Mouse (Mus musculus): ENCODE measurements around the gene Mcat. TPM values are rescaled to one million over a fixed set of nuclear protein-coding genes. Genes with fewer than 3 reads are reported as not detected.

Gene Mcat
- total RNA-seq, 2 experiments from 2014 or later: 36.6 to 39.6 TPM

DNA sequence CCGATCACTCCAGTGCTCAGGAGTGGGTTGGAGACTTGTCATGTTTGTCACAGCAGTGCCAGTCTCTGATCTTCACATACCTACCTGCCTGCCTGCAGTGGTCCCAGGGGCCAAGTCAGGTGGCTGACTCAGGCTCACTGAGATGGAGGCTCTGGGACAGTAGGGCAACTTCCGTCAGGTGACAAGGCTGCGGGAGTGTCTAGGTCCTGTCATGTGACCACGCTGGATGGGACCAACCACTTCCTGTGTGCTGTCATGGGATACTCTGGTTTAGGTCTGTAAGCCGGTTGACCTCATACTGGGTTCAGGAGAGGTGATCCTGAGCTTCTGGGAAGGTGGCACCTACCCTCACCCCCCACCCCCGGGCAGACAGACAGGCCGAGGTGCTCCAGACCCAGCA lies 17.6 kb downstream of the Mcat start:
- intact Hi-C loops (cut with DNase I): no loop called here
- no peak for DNase-seq (ENCODE audit: low spot score)

DNA sequence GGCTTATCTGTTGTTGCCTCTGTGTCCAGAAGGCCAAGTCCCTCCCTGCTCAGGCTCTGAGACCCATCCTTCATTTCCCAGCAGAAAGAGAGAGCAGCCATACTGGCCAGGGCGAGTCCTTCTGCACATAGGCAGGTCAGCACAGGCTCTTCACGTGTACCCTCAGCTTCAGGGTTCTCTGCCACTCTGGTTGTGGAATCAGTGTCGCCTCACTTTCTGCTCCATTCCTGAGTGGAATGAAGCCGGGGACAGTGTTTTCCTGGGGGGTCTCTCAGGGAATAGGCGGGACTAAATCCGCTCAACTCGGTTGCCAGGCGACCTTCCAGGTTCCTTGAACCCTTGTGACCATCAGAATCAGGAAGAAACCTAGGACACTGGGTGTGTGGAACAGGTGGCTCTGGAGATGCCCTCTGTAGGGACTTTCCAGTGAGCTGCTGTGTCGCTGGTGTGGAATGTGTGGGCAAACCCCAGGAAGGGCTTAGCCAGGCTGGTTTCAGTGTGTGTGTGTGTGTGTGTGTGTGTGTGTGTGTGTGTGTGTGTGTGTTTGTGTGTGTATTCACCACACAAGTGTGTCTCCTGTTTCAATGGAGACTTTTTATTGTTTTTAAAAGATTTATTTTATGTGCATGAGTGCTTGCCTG lies 21.8 kb downstream of the Mcat start:
- DNase-seq (ENCODE audit: low spot score): no peak
- intact Hi-C loops (cut with DNase I): no loop called here

DNA sequence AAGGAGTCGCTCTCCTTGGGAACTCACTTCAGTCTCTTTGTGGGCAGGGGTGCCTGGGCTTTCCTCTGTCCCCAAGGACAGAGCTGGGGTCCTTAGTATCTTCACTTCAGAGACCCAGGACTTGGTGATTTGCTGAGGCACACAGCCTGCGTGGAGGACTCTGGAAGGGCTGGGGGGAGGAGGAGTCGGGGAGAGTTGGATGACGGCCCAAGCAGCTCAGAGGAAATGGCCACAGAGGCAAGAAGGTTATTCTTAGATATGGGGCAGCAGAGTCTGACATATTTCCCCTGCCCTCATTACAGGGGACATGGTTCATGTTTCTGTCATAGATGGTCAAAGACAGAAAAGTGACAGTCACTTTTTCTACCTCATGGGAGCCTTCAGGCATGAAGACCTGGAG lies 23.7 kb downstream of the Mcat start:
- DNase-seq (ENCODE audit: low spot score): peak; percentile 43
- intact Hi-C loops (cut with DNase I): no loop called here

DNA sequence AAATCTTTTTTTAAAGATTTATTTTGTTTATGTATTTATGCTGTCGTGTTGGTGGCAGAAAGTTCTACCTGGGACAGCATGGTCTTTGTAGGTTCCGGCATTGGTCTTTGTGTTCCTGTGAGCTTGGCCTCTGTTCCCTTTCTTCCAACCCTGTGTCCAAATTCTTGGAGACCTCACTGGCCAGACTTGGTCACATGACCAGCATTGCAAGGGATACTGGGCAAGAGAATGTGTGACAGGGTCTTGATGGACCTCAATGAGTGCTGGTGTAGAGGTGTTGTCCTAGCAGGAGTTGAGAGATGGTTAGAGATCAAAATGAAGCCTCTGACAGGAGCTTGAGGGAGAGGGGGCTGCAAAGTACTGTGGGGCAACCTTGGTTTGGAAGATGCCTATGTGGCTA lies 24.7 kb downstream of the Mcat start:
- DNase-seq (ENCODE audit: low spot score): no peak
- intact Hi-C loops (cut with DNase I): no loop called here

DNA sequence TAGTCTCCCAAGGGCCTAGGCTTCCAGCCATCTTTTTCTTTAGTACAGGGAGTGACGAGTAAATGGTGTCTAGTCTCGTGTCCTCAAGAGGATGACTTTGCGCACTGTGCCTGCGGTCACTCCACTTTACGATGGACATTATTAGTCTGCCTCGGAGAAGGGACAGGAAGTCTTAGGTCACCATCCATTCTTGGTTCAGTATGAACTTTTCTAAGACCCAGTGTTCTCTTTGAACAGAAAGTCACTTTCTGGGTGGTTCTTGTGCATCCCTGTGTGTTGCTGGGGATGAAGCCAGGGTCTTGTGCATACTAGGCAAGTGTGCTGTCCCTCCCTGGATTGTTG lies 27.7 kb downstream of the Mcat start:
- DNase-seq (ENCODE audit: low spot score): no peak
- intact Hi-C loops (cut with DNase I): no loop called here

DNA sequence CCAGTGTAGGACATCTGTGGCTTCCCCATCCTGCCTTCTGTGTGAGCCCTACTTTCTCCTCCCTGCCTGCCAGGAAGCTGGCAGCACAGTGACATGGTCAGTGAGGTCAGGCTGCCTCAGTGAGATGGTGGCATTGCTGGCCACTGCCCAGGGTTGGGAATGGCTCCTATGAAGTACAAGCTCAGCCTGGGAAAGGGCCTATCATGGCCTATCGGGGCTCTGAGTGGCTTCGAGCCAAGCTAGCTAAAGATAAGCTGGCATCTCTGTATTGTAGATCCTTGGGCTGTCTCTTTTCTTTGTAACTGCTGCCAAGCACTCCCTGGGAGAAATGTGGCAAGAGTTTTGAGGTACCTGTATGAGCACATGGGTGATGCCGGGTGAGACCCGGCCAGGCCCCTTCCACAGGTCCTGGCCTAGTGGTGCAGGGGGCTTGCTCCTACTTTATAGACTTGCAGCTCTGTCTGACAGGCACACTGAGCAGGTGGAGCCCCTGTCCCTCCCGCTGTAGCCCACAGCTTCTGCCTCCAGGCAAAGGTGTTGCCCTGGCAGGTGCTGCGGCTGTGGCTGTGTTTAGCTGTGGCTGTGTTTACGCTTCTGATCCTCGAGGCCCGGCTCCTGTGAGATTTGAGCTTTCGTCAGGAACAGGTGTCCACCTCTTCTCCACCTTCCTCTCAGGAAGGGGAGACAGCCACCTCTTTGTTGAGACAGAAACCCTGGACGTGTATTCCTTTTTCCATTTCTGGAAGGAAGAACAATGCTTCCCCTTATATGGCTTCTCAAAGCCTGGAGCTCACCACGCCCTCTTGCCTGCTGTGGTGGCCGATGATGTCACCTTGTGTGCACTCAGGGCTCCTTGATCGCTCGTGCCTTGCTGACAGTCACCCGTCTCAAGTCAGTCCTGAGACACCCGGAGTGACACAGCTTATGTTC lies 28.4 kb downstream of the Mcat start:
- no peak for DNase-seq (ENCODE audit: low spot score)

DNA sequence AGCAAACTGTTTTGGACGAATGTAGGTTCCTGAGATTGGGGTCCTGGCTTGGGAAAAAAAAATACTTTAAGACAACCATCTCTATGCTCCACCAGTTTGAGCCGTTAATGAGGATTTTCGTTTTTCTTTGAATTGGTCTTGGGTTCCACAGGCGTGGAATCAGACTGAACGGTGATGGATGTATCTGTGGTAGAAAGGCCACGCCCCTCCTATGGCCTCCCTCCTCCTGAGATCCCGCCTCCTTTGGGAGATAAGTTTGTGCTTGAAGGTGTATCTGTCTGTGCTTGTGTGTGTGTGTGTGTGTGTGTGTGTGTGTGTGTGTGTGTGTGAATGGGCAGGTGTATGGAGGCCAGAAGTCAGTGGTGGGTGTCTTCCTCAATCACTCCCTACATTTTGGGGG lies 31.0 kb downstream of the Mcat start:
- DNase-seq (ENCODE audit: low spot score): no peak
- intact Hi-C loops (cut with DNase I): no loop called here

More for the DNA sequence above, 28.4 kb downstream of the Mcat start:
- intact Hi-C loops (cut with DNase I): no loop called here

DNA sequence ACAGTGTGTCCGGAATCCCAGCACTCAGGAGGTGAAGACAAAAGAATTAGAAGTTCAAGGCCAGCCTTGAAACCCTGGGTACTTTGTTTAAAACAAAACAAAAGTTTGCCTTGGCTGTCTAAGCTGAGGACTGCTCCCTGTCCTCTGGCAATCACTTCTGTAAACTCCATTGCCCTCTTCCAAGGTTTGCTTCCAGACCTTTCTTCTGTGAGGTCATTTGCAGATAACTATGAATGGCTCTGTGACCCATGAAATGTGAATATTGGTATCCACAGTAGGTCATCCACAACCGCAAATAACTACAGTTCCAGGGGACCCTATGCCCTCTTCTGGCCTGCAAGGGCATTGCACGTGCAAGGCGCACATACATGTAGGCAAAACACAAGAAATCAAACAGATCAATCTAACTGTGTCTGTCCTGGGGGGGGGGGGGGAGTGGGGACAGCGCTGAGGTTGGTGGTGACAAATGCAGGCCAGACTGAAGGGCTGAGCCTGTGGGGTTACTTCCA lies 31.6 kb downstream of the Mcat start:
- DNase-seq (ENCODE audit: low spot score): no peak
- intact Hi-C loops (cut with DNase I): loop anchor here (1.0 kb wide), 1 partner anchor 21 kb away; no protein-coding TSS in a partner anchor

DNA sequence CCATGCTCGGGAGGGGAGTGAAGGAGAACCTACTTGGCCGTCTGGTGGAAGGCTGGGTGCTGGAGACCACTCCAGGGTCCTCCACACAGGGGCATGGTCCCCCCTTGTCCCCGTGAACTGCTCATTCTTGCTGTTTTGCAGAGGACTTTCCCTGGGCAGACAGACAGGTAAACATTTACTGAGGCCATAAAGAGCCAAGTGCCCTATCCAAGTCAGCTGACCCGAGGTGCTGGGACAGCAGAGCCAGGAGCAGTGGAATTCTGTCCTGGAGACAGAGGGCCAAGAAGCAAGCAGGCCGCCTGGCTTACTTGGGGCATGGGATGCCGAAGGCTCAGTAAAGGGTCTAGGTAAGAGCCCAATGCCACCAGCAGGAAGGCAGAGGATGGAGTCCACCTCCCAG lies 32.9 kb downstream of the Mcat start:
- intact Hi-C loops (cut with DNase I): loop anchor here (1.0 kb wide), 1 partner anchor 23 kb away; no protein-coding TSS in a partner anchor
- no peak for DNase-seq (ENCODE audit: low spot score)

DNA sequence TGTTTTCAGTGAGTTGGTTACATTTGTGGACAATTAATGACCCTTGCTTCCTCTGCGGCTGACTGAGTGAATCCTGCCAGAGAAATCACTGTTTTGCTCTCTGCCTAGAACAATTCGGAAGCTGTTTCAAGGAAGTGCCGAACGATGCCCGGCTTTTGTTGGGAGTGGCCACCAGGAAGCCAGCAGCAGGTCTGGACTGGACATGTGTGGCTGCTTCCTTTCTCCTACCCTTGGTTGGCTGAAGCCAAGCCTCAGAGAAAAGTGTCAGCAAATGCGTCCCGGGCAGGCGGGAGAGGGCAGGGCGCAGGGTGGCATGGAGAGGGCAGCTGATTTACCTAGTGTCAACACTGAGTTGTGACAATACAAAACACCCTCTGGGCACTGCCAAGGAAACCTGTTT lies 33.4 kb downstream of the Mcat start:
- DNase-seq (ENCODE audit: low spot score): peak; percentile 52
- intact Hi-C loops (cut with DNase I): no loop called here

DNA sequence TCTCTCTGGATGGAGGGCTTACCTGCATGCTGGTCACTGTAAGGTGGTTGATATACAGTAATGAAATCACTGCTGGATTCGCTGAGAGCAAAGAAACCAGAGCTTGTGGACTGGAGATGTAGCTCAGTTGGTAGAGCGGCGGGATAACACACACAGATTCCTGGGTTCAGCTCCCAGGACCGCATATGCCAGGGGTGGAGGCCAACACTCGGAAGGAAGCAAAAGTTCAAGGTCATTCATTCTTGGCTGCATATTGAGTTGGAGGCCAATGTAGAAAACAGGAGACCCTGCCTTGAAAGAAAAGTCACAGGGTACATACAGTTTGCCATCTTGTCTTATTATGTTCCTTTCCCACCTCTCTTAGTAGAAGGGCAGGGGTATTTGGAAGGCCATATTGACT lies 33.8 kb downstream of the Mcat start:
- intact Hi-C loops (cut with DNase I): no loop called here
- DNase-seq (ENCODE audit: low spot score): no peak

DNA sequence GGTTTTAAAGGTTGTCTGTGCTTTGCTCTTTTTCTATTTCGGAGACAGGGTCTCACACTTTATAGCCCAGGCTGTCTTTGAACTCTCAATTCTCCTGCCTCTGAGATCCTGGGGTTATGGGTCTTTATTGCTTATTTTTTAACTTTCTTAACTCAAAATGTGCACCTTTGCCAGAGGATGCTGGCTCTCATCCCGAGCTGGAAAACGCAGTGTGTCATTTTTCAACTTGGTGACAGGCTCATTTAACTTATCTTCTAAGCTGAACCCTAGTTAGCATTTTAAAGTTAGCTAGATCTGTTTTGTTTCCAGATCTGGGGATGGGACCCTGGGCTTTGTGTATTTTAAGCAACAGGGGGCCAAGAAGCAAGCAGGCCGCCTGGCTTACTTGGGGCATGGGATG lies 34.7 kb downstream of the Mcat start:
- intact Hi-C loops (cut with DNase I): no loop called here
- no peak for DNase-seq (ENCODE audit: low spot score)

DNA sequence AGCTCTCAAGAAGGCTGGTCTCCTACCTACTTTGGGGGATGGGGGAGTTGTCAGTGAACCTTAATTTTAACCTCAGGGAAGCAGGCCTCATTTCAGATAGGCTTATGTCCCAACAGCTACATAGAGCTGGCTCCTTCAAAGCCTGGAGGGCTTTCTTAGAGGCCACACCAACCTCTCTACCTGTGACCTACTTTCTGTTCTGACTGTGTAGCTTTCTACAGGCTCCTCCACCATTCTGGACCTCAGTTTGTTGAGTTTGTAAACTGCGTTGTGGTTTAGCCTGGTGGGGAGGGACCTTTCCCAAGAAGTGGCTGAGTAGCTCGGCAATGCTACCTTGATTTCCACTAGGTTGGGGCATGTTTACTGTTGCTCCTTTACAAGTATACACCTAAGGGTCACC lies 35.8 kb downstream of the Mcat start:
- DNase-seq (ENCODE audit: low spot score): no peak
- intact Hi-C loops (cut with DNase I): no loop called here

DNA sequence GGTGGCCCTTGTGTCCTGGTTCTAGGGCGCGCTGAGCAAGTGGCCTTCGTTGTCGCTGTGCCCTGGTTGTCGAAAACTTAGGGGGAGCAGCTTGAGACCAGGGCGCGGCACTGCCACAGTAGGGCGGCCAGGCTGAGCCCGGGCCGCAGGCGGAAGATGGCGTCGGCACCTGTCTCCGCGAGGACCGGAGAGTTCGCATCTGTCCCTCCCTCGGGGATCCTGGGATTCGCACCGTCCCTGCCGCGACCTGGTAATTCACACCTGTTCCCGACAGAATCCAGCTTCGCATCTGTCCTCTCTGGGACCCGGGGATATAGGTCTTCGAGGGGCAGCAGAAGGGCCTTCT lies 36.5 kb downstream of the Mcat start:
- intact Hi-C loops (cut with DNase I): no loop called here
- DNase-seq (ENCODE audit: low spot score): no peak

DNA sequence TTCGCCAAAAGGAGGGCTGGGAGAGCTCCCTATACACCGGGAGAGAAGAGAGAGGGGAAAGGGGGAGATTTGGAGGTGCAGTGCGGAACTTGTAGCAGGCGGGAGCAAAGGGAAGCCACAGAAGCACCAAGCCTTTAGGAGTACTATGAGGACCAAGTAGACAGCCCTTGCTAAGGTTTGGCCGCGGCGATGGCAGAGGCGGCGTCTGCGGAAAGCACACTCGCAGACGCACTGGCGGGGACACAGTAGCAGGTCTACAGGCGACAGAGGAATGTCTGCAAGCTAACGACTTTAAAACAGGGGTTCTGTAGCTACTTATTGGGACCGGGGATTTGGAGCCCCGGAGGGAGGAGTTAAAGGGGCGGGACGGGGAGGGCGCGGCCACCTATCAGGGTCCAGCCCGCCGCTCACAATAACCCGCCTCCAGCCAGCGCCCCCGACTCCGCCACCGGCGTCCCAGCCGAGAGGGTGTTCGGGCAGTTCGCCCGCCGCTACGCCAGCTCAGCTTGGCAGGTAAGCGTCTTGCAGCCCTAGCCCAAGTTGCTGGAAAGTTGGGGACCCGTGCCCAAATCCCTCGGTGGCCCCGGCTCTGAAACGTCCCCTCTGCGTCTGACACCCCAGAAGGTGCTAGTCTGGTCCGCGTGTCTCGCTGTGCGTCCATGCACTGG lies 37.0 kb downstream of the Mcat start, which contains the start of gene Bik:
Gene Bik (plus strand): TSS at position 439 of the 668 bp plus-strand sequence.
- intact Hi-C loops (cut with DNase I): no loop called here
- DNase-seq (ENCODE audit: low spot score): peak; percentile 55

DNA sequence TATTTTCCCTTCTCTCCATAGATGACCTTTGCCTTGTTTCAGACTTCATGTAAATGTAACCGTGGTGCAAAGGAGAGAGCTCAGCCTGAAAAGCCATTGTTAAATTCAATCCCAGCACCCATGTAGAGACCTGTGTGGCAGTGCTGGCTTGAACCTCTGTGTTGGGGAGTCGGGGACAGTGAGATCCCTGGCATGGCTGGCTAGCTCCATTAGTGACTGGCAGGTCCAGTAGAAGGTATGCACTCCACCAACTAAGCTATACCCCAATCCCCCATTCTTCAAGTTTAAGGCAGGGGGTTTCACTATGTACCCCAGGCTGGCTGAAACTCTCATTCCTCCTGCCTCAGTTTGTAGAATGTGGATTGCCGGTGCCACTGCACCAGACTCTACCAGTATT lies 39.3 kb downstream of the Mcat start:
- intact Hi-C loops (cut with DNase I): no loop called here
- no peak for DNase-seq (ENCODE audit: low spot score)

DNA sequence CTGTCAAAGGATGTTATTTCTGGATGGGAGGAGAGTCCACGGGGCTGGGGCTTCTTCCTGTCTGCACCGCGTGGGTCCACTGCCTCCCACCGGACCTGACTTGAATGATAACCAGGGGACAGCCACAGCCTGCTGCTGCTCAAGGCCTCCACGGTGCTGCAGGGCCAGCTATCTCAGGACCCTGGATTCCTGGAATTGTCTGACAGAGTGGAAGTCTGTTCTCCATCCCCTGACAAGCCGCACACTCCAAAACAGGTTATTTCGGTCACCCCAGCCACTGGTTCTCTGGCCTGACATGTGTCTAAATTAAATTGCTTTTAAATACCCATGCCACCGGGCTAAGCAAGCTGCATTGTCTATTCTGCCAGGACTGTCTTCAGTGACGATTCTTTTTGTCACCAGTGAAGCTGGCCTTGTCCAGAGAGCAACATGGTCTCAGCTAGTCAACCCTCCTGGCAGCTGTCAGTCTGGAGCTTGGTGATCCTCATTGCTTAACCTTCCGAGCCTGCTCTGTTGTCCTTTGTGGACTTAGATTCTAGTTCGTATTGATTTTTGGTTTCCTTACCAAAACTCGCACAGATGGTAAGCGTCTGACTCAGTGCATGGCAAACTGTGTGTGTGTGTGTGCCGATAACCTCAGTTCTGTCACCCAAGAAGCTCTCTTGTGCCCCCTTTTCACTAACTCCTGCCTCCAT lies 39.8 kb downstream of the Mcat start:
- no peak for DNase-seq (ENCODE audit: low spot score)
- intact Hi-C loops (cut with DNase I): no loop called here

DNA sequence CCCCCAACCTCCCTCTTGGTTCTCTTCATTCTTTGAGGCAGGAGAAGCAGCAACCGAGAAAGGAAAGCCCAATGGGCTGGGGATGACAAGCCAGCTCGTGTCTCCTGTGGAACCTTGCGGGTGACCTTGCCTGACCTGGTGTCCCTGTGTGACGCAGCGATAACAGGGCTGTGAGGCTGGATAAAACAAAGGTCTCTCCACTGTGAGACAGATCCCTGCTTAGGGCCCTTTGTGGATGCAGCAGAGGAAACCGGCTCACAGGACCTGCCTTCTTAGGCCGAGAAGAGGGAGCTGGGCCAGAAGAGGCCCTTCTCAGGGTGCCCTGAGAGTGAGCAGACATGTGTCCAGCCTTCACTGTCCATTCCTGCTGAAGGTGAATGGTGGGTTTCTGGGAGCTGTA lies 40.4 kb downstream of the Mcat start:
- DNase-seq (ENCODE audit: low spot score): no peak
- intact Hi-C loops (cut with DNase I): no loop called here

DNA sequence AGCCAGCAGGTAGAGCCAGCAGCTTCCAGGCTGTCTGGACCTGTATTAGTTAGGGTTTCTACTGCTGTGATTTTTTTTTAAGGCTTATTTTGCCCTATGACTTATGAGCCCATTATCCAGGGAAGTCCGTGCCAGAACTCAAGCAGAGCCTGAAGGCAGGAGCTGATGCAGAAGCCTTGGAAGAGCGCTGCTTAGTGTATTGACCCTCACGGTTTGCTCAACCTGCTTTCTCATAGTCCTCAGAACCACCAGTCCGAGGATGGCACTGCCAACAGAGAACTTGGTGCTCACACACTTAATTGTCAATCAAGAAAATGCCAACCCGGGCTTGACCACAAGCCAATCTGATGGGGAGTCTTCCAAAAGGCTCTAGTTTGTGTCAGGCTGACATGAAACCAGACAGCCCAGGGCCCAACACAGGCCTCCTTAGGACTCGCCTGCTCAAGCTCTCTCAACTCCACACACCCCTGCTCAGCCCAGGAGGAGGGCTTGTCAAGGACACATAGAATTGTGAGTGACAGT lies 42.7 kb downstream of the Mcat start:
- intact Hi-C loops (cut with DNase I): no loop called here
- no peak for DNase-seq (ENCODE audit: low spot score)
